Mouse (Mus musculus) forebrain, embryonic 14.5 days (tissue): ENCODE measurements around the gene Rffl. TPM values are rescaled to one million over a fixed set of nuclear protein-coding genes. Genes with fewer than 3 reads are reported as not detected.
A peak's percentile ranks its signal among the peaks of the same experiment; 100 is the strongest.

ENCODE experiments used
- ATAC-seq: fragments of 200-750 bp; cut with Nextera tagmentation; 2 replicates; pipeline ENCODE4 v1.8.0; 2017; ENCODE audit warnings: mild to moderate bottlenecking, moderate library complexity
- DNase-seq: peaks from one replicate; pipeline ENCODE4 v3.0.0-alpha.2; 2015; ENCODE audit warnings: low spot score
- H3K27ac ChIP-seq: fragments of 300-500 bp; sonication (generic); 2 replicates; pipeline ENCODE4 v1.5.1; 2014; ENCODE audit warnings: low read depth, mild to moderate bottlenecking, control low read depth, low read length, moderate library complexity
- H3K27me3 ChIP-seq: fragments of 300-500 bp; sonication (generic); replicated peaks from 2 replicates; pipeline ENCODE4 v1.6.1; 2014; ENCODE audit warnings: low read length, control low read depth, mixed read lengths; ENCODE audit not compliant: control insufficient read depth, insufficient read depth
- H3K36me3 ChIP-seq: fragments of 300-500 bp; sonication (generic); 2 replicates; pipeline ENCODE4 v1.6.1; 2014; ENCODE audit warnings: low read length, control low read depth; ENCODE audit not compliant: control insufficient read depth, insufficient read depth
- H3K4me1 ChIP-seq: fragments of 300-500 bp; sonication (generic); 2 replicates; pipeline ENCODE4 v1.6.1; 2014; ENCODE audit warnings: antibody characterized with exemption, low read length, control low read depth; ENCODE audit not compliant: control insufficient read depth, insufficient read depth
- H3K4me2 ChIP-seq: fragments of 300-500 bp; sonication (generic); 2 replicates; pipeline ENCODE4 v1.6.1; 2014; ENCODE audit warnings: mild to moderate bottlenecking, control low read depth, low read length
- H3K4me3 ChIP-seq: fragments of 300-500 bp; sonication (generic); 2 replicates; pipeline ENCODE4 v1.5.1; 2014; ENCODE audit warnings: low read depth, low read length, control low read depth
- H3K9ac ChIP-seq: fragments of 300-500 bp; sonication (generic); 2 replicates; pipeline ENCODE4 v1.6.1; 2014; ENCODE audit warnings: mild to moderate bottlenecking, low read length, control low read depth, moderate library complexity
- H3K9me3 ChIP-seq: fragments of 300-500 bp; sonication (generic); replicated peaks from 2 replicates; pipeline ENCODE4 v1.6.1; 2016; ENCODE audit warnings: low read length, control low read depth, mixed read lengths; ENCODE audit not compliant: control insufficient read depth
- WGBS: fragments of 180-500 bp; shearing (Covaris S2); extraction: QIAGEN DNeasy Blood & Tissue Kit; methylation state at CpG from one replicate; pipeline ENCODE4 v1.1.7; 2014; 5-methylcytosine and 5-hydroxymethylcytosine counted together
- polyA plus RNA-seq: library from polyadenylated mRNA; unstranded; fragments of >200 nt; fragmentation: Nextera tagmentation; extraction: Ambion mirVana; gene quantifications from 2 replicates; pipeline ENCODE4 v1.2.1, GENCODE M21; 2014

Gene Rffl
- polyA plus RNA-seq, 1 experiment from 2014 or later: 9.8 TPM

DNA sequence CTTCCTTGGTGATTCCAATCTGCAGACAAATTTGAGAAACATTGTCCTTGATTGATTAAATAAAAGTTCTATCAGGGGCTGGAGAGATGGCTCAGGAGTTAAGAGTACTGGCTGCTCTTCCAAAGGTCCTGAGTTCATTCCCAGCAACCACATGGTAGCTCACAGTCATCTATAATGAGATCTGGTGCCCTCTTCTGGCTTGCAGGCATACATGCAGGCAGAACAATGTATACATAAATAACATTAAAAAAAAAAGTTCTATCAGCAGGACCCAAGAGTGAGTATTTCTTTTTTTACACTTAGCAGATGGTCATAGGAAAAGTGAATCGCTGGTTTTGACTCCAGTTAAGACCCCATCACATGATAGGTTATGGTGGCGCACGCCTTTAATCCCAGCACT, 15.5 kb upstream of the Rffl start:
- 0 out of 2 replicates have a peak, but pooled peaks cover 5% of the 10 kb centered on the region for H3K36me3 ChIP-seq
- ATAC-seq (no peak), DNase-seq (no peak)
- no peak overlapping the region for H3K4me3 ChIP-seq
- H3K4me1 ChIP-seq: peaks cover 16% of the 10 kb centered on the region
- H3K9me3 ChIP-seq: no peaks in the 10 kb centered on the region
- no peak overlapping the region for H3K9ac ChIP-seq
- no peaks in the 10 kb centered on the region for H3K27me3 ChIP-seq
- H3K4me2 ChIP-seq: no peak overlapping the region
- 89% methylated on average over 3 of the region's 3 CpGs for WGBS
- no peak overlapping the region for H3K27ac ChIP-seq

DNA sequence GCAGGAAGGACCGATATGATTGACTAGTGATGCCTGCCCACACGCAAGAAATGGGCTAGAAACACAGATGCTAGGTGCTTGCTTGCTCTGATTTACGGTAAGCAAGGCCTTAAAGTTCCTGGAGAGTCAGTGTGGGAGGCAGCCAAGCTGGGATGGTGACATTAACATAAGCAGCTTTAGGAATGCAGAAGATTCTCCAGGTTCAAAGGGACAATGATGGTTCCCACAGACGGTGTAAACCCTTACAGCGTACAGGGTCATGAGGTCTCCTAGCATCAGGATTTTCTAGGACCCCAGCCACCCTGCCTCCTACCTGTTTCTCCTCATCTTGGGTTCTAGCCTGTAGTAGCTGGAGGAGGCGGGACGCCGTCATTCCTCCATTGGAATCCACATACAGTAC, 12.2 kb upstream of the Rffl start:
- H3K4me2 ChIP-seq: no peak overlapping the region
- no peak overlapping the region for H3K27ac ChIP-seq
- DNase-seq (no peak), ATAC-seq (no peak)
- no peaks in the 10 kb centered on the region for H3K9me3 ChIP-seq
- peaks cover 2% of the 10 kb centered on the region; the same call in 1 of the 2 replicates for H3K4me1 ChIP-seq
- no peak overlapping the region for H3K4me3 ChIP-seq
- H3K9ac ChIP-seq: no peak overlapping the region
- no peaks in the 10 kb centered on the region for H3K27me3 ChIP-seq
- WGBS: 76% methylated on average over 8 of the region's 8 CpGs
- 0 out of 2 replicates have a peak, but pooled peaks cover 7% of the 10 kb centered on the region for H3K36me3 ChIP-seq

DNA sequence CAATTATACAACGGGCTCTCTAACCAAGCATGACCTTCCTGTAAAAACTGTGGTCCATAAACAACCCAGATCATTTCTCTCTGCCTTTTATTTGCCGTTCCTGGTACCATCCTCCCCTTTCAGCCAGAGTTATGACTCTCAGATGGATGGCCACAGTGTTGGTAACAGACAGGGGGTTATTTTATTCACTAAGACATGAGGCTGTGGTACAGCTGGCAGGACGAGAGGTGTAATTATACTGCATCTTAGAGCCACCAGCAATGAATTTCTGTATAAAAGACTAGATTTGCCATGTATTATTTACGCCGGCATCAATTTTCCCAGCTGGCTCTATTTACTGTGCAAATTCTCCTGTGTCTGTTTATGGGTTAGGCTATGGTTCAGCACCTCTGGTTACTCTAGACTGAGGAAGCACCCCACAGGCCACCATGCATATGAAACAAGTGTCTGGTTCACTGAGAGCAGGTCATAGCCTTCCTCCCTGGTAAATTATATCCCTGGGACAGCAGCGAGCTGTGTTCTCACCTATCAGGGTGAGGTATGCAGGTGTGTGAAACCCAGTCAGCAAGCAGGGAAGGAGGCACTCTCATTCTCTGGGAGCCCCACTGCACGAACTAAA, 6.8 kb upstream of the Rffl start:
- DNase-seq: no peak
- H3K4me1 ChIP-seq: no peaks in the 10 kb centered on the region
- no peaks in the 10 kb centered on the region for H3K9me3 ChIP-seq
- no peaks in the 10 kb centered on the region for H3K27me3 ChIP-seq
- ATAC-seq: no peak
- no peak overlapping the region for H3K4me3 ChIP-seq
- H3K27ac ChIP-seq: peak overlapping the region; percentile 24; the same call in 1 of the 2 replicates
- H3K4me2 ChIP-seq: no peak overlapping the region
- WGBS: 74% methylated on average over 7 of the region's 7 CpGs
- H3K9ac ChIP-seq: no peak overlapping the region
- 0 out of 2 replicates have a peak, but pooled peaks cover 9% of the 10 kb centered on the region for H3K36me3 ChIP-seq

GRCm38 (mm10) chr11:82875631-82876030, 4.6 kb upstream of the Rffl start:
- H3K4me3 ChIP-seq: no peak overlapping the region
- H3K9ac ChIP-seq: no peak overlapping the region
- WGBS: 94% methylated on average over 5 of the region's 5 CpGs
- H3K27me3 ChIP-seq: no peaks in the 10 kb centered on the region
- H3K27ac ChIP-seq: no peak overlapping the region
- no peak for DNase-seq
- ATAC-seq: no peak
- no peaks in the 10 kb centered on the region for H3K4me1 ChIP-seq
- 0 out of 2 replicates have a peak, but pooled peaks cover 4% of the 10 kb centered on the region for H3K36me3 ChIP-seq
- no peak overlapping the region for H3K4me2 ChIP-seq
- H3K9me3 ChIP-seq: no peaks in the 10 kb centered on the region

GRCm38 (mm10) chr11:82874924-82875323, 3.9 kb upstream of the Rffl start:
- WGBS: 91% methylated on average over 5 of the region's 5 CpGs
- Histone ChIP-seq H3K27me3 (no peaks in the 10 kb centered on the region), H3K9me3 (no peaks in the 10 kb centered on the region), H3K36me3 (0 out of 2 replicates have a peak, but pooled peaks cover 4% of the 10 kb centered on the region), H3K4me3 (no peak overlapping the region), H3K27ac (no peak overlapping the region), H3K9ac (no peak overlapping the region), H3K4me1 (no peaks in the 10 kb centered on the region), H3K4me2 (no peak overlapping the region)
- DNase-seq: no peak
- ATAC-seq: no peak

- ATAC-seq: peak; percentile 21
- H3K4me2 ChIP-seq: peak overlapping the region; percentile 80
- no peak overlapping the region for H3K27ac ChIP-seq
Observed at GRCm38 (mm10) chr11:82870173-82871030, 608 bp downstream of the Rffl start.

DNA sequence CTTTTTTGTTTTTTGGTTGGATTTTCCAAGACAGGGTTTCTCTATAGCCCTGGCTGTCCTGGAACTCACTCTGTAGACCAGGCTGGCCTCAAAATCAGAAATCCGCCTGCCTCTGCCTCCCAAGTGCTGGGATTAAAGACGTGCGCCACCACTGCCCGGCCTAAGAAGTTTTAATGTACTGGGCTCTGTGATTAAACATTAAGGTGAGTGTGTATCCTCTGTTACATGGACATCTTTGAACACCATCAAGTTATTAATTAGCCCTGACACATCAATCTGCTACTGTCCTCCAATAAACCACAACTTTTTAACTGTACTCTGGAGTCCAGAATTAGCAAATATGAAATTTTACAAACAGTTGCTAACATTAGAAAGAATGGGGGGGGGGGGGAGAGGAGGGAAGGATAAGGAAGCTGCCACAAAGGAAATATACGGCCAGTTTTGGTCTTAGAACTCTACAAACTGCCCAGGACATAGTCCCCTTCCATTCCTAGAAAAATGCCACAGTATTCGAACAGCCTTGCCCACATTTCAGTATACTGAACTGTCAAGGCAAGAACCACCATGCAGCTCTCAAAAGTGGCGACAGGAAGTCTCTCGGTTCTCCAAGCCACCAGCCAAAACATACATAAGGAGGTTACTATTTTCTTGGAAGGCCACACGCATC, 1.4 kb downstream of the Rffl start:
- Histone ChIP-seq H3K9me3 (no peaks in the 10 kb centered on the region), H3K4me1 (peaks cover 3% of the 10 kb centered on the region; the same call in 1 of the 2 replicates), H3K4me2 (peak overlapping the region; percentile 80), H3K27ac (no peak overlapping the region), H3K4me3 (0 out of 2 replicates have a peak overlapping the region, but pooled peaks have one; percentile 77), H3K36me3 (no peaks in the 10 kb centered on the region), H3K9ac (peak overlapping the region; percentile 77; the same call in 1 of the 2 replicates), H3K27me3 (no peaks in the 10 kb centered on the region)
- no peak for ATAC-seq
- no peak for DNase-seq
- 75% methylated on average over 9 of the region's 9 CpGs for WGBS

More at GRCm38 (mm10) chr11:82870173-82871030, 608 bp downstream of the Rffl start:
- peak overlapping the region; percentile 77 for H3K9ac ChIP-seq
- no peaks in the 10 kb centered on the region for H3K27me3 ChIP-seq
- no peaks in the 10 kb centered on the region for H3K36me3 ChIP-seq
- H3K9me3 ChIP-seq: no peaks in the 10 kb centered on the region
- 6% methylated on average over 36 of the region's 36 CpGs for WGBS
- H3K4me3 ChIP-seq: peak overlapping the region; percentile 77
- DNase-seq: no peak
- H3K4me1 ChIP-seq: peaks cover 3% of the 10 kb centered on the region; the same call in 1 of the 2 replicates

DNA sequence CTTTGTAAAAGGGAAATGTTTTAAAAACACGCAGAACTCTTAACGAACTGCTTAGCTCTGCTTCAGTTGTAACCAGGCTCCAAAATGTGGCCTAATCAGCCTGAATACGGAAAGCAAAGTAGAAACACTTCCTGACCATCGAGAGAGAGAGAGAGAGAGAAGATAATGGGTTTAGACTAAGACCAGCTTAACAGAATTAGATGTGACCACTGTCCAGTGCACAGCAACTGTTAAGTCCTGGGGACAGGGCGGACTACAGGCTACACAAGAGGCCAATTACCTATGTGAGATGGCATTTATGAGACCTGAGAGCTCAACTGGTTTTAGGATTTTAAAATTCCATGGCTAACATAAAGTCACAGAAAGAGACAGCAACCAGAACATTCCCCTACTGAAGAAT, 3.1 kb downstream of the Rffl start:
- WGBS: 36% methylated on average over 5 of the region's 5 CpGs
- H3K36me3 ChIP-seq: no peaks in the 10 kb centered on the region
- no peak overlapping the region for H3K9ac ChIP-seq
- H3K27ac ChIP-seq: no peak overlapping the region
- DNase-seq (no peak), ATAC-seq (no peak)
- H3K4me2 ChIP-seq: no peak overlapping the region
- no peak overlapping the region for H3K4me3 ChIP-seq
- peaks cover 15% of the 10 kb centered on the region for H3K4me1 ChIP-seq
- H3K9me3 ChIP-seq: no peaks in the 10 kb centered on the region
- no peaks in the 10 kb centered on the region for H3K27me3 ChIP-seq
